Mouse (Mus musculus): ENCODE results near the gene Slc9a9.

The Slc9a9 gene

DNA sequence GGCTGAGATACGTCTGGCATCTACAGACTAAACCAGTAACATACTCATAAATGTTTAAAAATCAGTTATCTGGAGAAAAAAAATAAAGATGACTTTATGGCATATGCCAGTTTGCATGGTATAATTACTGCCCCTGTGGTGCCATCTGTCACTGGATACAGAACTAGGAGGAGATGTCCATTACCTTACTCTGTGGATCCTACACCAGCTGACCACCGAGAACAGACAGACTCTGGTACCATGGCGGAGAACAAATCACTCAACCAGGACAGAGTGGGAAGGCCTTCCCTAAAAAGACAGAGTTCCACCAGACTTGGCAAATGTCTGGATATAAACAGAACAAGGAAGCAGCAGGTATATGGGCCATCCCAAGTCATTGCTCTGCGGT lies 519.5 kb downstream of the Slc9a9 start:
- DNase-seq (ENCODE audit: extremely low spot score, low spot score), result no peak

DNA sequence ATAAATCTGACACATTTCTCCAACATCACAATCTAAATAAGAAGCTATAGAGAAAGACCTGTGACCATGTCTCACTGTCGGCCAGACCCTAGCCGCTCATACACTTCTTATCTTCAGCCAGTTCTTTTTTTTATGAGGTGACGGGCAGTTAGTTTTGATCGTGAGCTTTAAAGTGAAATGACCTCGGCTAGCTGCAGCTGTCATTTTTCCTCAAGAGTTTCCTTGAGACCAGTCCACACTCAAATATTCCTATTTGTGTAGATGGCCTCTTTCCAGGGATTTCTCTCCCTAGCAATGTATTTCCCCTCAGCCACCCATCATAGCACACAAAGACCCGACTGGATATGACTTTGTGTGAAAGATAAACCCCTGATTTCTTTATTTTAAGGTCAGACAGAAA lies 521.7 kb downstream of the Slc9a9 start:
- no peak for DNase-seq (ENCODE audit: extremely low spot score, low spot score)

DNA sequence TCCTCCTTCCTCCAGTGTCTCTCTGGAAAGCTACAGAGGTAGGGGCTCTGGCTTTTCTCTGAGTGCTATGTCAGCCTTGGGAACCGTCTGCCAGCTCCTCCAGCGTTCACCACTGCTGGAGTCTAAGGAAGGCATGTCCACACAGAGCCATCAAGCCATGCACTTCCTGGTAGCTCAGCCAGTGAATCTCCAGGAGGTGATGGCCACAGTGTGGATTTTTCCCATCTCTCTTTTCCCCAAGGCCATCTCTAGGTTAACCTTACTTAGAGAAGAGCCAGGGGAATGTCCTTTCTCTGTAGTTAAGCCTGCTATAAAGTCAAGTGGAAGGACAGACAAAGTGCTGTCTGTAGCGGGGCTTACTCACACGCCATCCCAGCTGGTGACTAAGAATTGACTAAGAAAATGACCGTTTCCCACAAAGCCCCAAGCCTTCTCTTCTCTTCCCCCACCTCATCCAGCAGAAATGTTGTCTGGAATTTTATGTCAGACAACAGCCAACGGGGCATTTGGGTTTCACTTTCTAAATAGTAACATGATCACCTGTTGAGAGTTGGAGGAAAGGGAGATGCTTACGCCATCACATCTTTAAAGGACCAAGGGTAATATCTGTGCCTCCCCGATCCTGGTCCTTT lies 523.3 kb downstream of the Slc9a9 start:
- no peak for DNase-seq (ENCODE audit: extremely low spot score, low spot score)

DNA sequence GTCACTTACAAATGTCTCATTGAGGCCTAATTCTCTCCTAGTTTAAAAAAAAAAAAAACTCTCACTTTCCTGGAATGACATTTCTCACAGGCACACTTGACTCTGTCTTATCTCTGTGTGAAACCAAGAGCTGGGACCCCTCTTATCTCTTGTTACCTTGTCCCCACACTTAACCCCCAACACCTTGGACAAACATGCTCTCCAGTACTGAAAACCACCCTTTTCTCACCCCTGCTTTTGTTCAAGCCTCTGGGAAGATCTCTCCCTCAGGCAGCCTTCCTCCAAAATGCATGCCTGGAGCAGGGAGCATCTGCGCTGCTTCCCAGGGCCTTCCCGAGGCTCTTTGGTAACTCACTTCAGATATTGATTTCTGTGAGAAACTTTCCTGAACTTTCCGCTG lies 524.0 kb downstream of the Slc9a9 start:
- no peak for DNase-seq (ENCODE audit: extremely low spot score, low spot score)

DNA sequence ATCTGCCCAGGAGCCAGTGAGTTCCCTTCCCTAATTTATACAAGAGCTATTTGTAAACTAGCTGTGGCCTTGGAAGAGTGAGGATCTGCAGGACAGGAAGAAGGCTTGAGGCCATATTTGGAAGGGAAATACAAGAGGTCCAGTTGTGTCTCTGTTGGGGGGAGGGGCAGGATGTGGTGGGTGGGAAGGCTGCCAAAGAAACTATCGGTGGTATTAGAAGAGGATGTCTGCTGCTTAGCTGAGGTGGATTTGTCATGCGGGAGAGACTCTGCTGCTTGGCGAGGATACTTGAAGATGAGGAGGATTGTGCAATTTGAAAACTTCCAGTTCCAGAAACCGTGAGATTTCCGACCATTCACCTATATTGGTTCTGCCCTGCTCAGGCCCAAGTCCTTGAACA lies 524.4 kb downstream of the Slc9a9 start:
- no peak for DNase-seq (ENCODE audit: extremely low spot score, low spot score)

DNA sequence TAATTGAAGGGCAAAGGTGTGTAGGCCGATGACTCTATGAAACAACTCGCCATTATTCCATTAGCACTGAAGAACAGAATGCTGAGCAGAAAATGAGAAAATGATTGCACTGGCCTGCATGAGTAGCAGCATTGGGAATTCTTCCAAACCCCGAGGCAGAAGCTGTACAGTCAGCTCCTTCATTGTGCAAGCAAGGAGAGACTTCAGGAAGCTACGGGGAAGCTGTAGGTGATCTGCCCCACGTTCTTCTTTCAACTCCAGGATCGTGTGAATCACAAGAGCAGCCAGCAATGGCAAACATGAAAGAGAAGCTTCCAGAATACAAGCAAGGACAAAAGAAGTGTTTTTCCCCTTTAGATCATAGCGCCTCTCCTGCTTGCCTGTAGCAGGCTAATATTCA lies 538.0 kb downstream of the Slc9a9 start:
- DNase-seq (ENCODE audit: extremely low spot score, low spot score), result no peak

DNA sequence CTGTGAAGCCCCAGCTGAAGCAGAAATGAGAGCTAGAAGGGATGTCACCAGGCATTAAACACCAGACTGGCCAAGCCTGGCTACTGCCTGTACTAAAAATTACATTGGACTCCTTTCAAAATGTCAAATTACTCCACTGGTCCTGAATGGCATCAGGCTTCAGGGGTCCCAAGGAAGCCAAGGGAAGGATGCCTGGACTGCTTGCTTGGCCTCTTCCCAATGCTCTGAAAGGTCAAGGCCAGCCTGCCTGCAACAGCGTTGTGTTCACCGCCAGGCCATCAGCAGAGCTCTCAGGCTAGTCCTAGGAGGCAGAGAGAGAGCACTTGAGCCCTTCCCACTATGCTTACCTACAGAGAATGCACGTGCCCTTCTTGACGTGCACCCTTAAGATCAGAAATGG lies 539.0 kb downstream of the Slc9a9 start:
- DNase-seq (ENCODE audit: extremely low spot score, low spot score), result no peak

DNA sequence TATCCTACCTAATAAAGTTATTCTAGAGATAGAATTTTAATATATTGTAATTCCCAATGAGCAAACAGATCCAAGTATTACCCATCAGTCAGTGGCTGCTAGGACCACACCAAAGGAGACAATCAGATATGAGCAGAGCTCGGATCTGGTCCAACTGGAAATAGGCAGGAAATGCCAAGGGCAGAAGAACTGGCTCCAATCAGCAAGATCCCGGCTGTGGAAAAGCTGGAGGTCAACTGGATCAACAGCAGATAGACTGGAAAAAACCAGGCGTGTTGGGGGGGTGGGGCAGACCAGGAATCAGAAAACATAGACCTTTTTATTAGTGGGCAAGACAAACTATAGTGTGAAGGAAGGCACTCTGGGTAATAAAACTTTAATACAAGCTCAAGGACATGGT lies 550.3 kb downstream of the Slc9a9 start:
- DNase-seq (ENCODE audit: extremely low spot score, low spot score), result no peak

DNA sequence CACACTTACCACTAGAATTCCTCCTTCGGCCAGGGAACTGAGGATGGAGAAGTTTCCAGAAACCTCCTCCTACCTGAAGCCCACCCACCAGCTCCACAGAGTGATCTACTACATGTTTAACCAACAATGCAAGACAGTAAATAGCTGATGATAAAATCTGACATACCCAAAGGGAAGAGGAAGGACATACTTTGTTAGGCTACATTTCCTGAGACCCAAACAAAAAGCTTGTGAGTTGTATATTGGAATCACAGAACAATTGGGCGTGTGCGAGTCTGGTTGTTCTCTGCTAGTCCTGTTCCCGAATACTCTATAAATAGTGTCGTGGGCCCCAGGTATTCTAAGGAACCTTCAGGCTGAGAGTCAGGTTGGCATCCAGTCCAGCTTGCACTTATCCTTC lies 551.6 kb downstream of the Slc9a9 start:
- no peak for DNase-seq (ENCODE audit: extremely low spot score, low spot score)

DNA sequence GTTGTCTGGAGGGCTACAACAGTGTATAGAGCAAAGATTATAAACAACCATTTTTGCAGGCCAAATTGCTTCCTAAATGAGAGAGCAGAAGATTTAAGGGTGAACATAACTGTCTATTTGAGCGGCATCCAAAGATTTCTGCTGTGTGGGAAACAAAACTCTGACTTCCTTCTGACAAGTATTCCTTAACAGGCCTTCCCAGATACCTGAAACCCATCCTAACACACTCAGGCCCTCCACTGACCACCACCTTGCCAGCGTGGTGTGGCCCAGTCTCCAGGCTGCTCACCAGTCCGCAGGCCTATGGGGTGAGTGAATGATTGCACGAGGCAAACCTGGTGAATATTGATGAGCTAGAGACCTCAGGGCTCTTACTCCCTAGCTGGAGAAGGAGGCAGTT lies 557.3 kb downstream of the Slc9a9 start:
- DNase-seq (ENCODE audit: extremely low spot score, low spot score), result no peak

DNA sequence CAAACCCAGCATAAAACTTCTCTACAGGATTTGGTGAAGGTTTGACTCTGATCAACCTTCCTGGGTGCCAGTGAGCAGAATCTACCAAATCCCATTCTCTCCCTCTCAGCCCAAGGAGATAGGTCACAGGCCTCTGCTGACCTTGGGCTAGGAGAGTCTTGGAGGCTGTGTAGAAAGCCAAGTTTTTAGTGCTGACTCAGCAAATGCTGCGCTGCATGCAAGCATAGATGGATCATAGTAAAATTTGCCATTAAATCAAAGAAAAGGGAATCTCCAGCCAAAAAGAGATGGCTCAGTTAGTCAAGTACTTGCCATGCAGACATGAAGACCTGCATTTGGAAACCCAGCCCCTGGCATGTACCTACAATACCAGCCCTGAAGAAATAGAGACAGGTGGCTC lies 558.4 kb downstream of the Slc9a9 start:
- no peak for DNase-seq (ENCODE audit: extremely low spot score, low spot score)

DNA sequence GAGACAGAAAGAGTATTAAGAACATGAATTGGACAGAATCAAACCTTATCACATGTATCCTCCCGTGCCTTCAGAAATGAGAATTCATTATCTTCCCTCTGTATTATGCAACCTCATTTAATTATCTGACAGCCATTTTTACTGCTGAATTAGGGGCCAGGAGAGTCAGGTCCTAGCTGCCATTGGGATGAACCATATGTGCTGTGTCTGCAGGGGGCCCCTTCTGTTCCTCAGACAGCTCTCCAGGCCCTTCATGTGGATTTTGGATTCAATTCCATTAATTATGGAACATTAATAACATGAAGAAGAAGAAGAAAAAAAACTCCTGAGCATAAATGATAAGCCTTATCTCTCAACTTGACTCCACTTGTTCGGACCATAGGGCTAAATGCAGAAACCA lies 559.4 kb downstream of the Slc9a9 start:
- no peak for DNase-seq (ENCODE audit: extremely low spot score, low spot score)

DNA sequence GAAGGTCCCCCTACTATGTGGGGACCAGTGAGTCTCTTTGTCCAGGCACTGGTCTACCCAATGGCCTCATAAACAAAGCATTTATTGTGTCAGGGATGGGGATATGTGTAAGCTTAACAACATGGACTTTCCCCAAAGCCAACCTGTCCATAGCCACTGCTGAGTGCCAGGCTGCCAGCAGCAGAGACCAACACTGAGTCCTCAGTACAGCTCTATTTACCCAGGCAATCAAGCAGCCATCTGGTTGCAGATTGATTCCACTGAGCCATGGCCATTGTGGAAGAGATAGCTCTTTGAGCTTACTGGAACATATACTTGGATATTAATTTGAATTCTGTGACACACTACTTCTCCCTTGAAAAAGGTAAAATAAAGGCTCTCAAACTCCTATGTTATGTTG lies 570.2 kb downstream of the Slc9a9 start:
- DNase-seq (ENCODE audit: extremely low spot score, low spot score), result no peak

DNA sequence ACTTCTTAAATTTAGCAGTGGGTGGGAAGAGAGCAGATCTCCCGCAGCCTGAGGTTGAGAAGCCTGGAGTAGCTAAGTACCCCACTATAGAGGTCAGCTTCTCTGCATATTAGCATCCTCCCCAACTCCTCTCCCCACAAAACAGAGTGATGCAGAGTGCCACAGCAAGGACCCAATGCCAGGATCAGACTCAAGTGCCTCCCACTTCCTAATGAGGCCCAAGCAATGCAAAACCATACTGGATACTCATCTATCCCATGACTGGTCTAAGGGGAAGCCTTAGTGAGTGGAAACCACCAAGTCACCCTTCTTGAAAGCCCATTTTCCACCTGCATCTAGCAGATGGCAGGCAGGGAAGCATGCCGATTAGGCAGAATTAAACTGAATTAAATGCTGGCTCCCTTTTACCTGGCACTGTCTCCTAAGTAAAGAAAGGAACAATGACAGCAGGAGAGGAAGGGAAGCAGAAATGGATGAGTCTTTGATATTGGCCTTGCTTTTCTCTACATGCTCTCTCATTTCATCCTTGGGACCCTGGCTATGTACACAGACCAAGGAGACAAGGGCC lies 573.0 kb downstream of the Slc9a9 start:
- no peak for DNase-seq (ENCODE audit: extremely low spot score, low spot score)

DNA sequence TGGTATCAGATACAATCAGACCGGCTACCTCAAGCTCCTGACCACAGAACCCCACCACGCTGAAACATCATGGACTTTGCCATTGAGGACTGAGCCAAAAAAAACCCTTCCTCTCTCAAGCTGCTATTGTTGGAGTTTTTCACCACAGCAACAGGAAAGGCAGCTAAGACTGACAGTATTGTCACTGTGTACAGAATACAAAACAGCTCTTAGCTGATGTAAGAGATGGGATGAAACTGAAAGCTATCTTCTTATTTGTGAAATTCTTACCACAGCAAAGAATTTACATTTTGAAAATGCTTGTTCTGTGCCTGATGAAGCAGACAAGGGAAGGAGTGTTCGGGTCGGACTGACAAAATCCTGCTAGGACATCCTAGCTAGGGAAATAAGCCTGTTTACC lies 584.5 kb downstream of the Slc9a9 start:
- no peak for DNase-seq (ENCODE audit: extremely low spot score, low spot score)

DNA sequence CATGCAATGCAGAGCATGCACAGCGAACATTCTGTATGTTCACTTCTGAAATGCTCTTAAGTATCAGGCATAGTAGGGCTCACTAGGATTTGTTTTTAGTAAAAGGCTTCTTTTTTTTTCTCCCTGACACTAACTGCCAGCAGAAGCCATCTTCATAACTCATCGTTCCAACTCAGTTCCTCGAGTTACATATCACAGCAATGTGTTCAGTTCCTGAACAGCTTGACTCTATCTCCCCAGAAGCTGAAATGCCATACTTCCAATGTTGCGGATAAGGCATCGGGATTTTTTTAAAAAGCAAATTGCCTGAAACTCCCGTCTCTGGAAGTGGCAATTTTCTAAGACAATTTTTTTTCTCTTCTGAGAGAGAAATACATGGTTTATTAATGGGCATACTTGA lies 586.1 kb downstream of the Slc9a9 start:
- no peak for DNase-seq (ENCODE audit: extremely low spot score, low spot score)

DNA sequence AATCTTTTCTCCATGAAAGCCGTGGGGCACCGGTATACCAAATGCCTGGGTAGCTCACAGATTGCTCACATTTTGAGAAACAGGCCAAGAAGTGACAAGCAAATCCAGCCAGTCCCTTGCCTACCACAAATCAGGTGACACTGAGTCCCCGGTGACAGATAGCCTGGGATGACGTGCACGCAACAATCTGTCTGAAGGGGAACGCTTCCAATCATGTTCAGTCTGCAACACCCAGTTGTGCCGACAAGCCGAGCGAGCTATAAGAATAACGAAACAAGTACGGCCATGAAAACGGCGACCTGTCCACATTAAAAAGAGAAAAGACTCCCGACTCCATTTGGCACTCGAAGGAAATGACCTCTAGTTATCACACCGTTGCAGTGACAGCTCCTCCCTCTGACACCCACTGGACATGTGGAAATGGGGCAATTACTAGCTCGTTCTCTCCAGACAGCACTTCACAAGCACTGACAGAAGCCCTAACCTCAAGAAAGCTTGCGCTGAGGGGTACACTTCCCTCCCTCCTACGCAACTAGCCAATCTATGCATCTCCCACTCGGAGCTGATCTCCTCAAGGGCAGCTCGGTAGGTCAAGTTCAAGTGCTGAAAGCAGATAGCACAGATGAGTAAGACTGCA lies 587.1 kb downstream of the Slc9a9 start:
- DNase-seq (ENCODE audit: extremely low spot score, low spot score), result no peak

DNA sequence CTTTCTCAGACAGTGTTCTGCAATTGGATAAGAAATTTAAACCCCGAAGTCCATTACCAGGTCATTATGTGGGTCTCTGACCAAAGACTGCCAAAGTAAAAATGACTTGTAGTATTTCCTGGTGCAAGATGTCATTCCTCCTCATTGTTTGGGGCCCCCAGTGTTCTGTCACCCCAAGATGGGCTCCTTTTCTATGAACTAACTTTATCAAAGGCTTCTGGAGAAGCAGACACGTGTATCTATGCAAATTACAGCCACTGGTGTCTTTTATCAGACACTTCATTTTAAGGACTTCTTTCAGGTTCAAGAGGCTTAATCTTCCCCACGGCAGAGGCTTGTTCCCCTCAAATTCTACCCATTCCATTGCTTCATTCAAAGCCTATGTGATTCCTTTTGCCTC lies 593.1 kb downstream of the Slc9a9 start:
- no peak for DNase-seq (ENCODE audit: extremely low spot score, low spot score)

DNA sequence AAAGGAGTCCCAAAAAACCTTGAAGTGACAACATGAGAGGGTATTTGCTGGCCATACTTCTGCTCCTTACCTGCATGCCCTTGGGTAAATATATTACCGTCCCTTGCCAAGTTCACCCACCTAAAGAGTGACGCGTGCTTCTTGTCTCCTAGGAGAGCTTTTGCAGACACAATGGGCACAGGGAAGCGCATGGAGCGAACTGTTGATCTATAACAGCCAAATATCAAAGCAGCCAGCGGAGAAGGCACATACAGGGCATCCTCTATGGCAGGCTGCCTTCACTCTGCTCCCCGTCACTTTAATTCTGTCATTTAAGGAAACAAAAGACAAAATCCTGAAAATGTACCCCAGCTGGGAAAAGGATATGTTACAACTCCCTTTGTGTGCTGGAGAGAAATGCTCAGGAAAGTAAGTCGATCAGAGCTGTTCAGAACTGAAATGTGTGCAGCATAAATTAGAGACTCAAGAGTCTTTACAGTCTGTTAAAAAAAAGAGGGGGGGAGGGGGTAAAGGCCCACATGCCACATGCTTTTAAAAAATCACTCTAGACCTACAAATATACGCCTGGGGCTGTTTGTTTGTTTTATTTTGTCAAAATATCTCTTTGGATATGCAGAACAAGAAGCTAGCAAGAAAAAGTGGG lies 594.3 kb downstream of the Slc9a9 start:
- no peak for DNase-seq (ENCODE audit: extremely low spot score, low spot score)

DNA sequence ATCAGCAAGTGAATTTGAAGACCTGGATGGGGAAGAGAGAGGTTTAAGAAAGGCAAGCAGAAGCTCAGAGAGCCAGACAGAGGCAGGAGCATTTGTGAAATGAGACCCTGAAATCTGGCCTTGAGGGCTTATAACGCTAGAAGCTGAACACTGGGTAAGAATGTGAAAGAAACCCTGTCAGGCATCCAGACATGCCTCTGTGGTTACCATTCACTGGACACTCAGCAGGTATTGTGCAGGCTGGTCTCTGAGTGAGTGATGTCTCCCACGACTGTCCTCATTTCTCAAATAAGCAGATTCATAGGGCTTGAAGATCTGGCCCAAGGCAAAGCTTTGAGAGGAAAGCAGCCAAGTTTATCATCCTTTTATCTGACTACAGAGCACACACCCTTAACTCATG lies 596.5 kb downstream of the Slc9a9 start:
- DNase-seq (ENCODE audit: extremely low spot score, low spot score), result no peak

DNA sequence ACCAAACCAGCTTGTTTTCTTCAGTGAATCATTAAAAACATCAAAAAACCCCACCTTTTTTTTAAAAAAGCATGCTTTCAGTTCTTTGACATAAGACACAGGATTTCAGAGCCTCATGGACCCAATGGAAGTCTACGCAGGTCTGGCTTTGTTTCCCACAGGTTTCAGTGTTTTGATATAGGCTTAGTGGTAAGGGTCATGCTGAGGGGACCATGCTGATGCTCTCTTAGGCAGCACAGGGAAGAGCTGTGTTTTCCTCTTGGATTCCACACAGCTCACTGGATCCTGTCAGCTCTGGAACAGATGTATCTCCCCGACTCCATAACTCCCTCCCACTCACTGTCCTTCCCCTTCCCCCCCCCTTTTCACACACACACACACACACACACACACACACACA lies 597.2 kb downstream of the Slc9a9 start:
- no peak for DNase-seq (ENCODE audit: extremely low spot score, low spot score)

DNA sequence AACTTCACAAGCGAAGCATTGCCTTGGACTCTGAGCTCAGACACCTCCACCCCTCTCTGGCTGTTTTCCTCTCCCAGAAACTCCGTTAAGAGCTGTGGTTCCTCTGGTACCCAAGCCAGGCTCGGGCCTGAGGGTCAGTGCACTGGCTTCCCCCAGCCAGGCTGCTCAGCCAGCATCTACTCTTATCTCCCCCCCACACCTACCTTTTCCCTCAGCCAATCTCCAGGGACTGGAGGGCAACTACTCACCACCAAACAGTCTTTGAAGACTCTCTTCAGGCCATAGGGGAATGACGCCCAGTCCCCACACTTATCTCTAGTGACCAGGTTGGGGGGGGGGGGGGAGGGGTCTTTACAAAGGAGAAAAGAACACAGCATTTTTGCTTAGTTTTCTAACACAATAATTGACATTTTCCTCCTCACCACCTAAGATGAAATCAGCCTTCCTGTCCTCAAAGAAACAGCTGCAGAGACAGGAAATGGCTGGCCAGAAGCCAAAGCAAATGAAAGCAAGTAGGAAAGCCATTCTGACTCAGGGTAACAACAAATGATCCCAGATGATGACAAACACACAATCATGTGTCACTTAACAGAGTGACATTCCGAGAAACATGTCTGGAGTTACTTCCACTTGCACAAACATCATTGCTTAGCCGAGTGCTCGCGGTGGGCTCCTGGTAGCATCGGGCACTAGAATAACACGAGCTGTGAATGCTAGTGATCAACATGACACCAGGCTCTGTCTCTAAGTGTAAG lies 610.1 kb downstream of the Slc9a9 start:
- DNase-seq (ENCODE audit: extremely low spot score, low spot score), result no peak
